Comparison of ENCODE assay signal across 31 mouse cellular contexts in genomic region chr3:25675888-25676287, GRCm38 (mm10).
"Had no signal": no experiment of that assay in that cellular context is flagged by ENCODE, and none has a peak within 500 bp of the region (broad histone marks: within the 10 kb centered on the region; RNA-seq: fewer than 3 reads in every experiment).

No protein-coding gene starts in this region.

- ATAC-seq: liver, embryonic 12.5 days; liver, postnatal 0 days; midbrain, embryonic 13.5 days; midbrain, embryonic 15.5 days; midbrain, embryonic 16.5 days had no signal

- H3K36me3 ChIP-seq: limb, embryonic 10.5 days; limb, embryonic 12.5 days; limb, embryonic 13.5 days; limb, embryonic 15.5 days; liver, embryonic 12.5 days; liver, embryonic 13.5 days; liver, embryonic 15.5 days; lung, embryonic 15.5 days; midbrain, embryonic 10.5 days; midbrain, embryonic 12.5 days; midbrain, embryonic 13.5 days; midbrain, embryonic 15.5 days had no signal

- DNase-seq: left cerebral cortex, postnatal 4 days; liver; liver, embryonic 13.5 days; liver, postnatal 0 days; lung, adult 18-20 months; lung, adult 2 months; lung, embryonic 14.5 days; lung, postnatal 10 days; lung, postnatal 14 days; lung, postnatal 36 days; lung, postnatal 4 days; midbrain, embryonic 14.5 days had no signal

- H3K27me3 ChIP-seq: limb, embryonic 12.5 days; limb, embryonic 13.5 days; limb, embryonic 15.5 days; liver, embryonic 12.5 days; liver, embryonic 13.5 days; liver, embryonic 15.5 days; lung, embryonic 15.5 days; megakaryocyte, embryonic 14.5 days; midbrain, embryonic 12.5 days; midbrain, embryonic 13.5 days; midbrain, embryonic 15.5 days had no signal

- H3K4me2 ChIP-seq: limb, embryonic 12.5 days; limb, embryonic 13.5 days; limb, embryonic 15.5 days; liver, embryonic 11.5 days; liver, embryonic 12.5 days; liver, embryonic 13.5 days; liver, embryonic 15.5 days; lung, embryonic 14.5 days; lung, embryonic 15.5 days; midbrain, embryonic 11.5 days; midbrain, embryonic 12.5 days; midbrain, embryonic 13.5 days; midbrain, embryonic 15.5 days had no signal

- H3K27ac ChIP-seq: left cerebral cortex, adult 2 months; limb, embryonic 10.5 days; limb, embryonic 12.5 days; limb, embryonic 13.5 days; limb, embryonic 15.5 days; liver, embryonic 12.5 days; liver, embryonic 13.5 days; liver, embryonic 14.5 days; liver, embryonic 15.5 days; lung, embryonic 15.5 days; macrophage; midbrain, embryonic 10.5 days; midbrain, embryonic 12.5 days; midbrain, embryonic 13.5 days; midbrain, embryonic 15.5 days had no signal

- H3K4me1 ChIP-seq: limb, embryonic 10.5 days; limb, embryonic 12.5 days; limb, embryonic 13.5 days; limb, embryonic 15.5 days; liver, embryonic 12.5 days; liver, embryonic 13.5 days; liver, embryonic 15.5 days had no signal

- H3K4me3 ChIP-seq: left cerebral cortex, adult 2 months; limb, embryonic 10.5 days; limb, embryonic 12.5 days; limb, embryonic 13.5 days; limb, embryonic 15.5 days; liver, embryonic 12.5 days; liver, embryonic 13.5 days; liver, embryonic 15.5 days; lung, embryonic 15.5 days; megakaryocyte, embryonic 14.5 days; midbrain, embryonic 10.5 days; midbrain, embryonic 12.5 days; midbrain, embryonic 13.5 days; midbrain, embryonic 15.5 days; myocyte had no signal

- H3K9ac ChIP-seq: limb, embryonic 12.5 days; limb, embryonic 13.5 days; limb, embryonic 15.5 days; liver, embryonic 12.5 days; liver, embryonic 13.5 days; liver, embryonic 14.5 days; liver, embryonic 15.5 days; liver, postnatal 0 days; lung, embryonic 14.5 days; lung, embryonic 15.5 days; midbrain, embryonic 12.5 days; midbrain, embryonic 13.5 days; midbrain, embryonic 15.5 days had no signal

- H3K9me3 ChIP-seq: limb, embryonic 10.5 days; limb, embryonic 12.5 days; limb, embryonic 13.5 days; limb, embryonic 15.5 days; liver, embryonic 12.5 days; liver, embryonic 13.5 days; liver, embryonic 15.5 days; lung, embryonic 15.5 days; megakaryocyte, embryonic 14.5 days; midbrain, embryonic 10.5 days; midbrain, embryonic 12.5 days; midbrain, embryonic 13.5 days; midbrain, embryonic 15.5 days had no signal
